Mouse (Mus musculus) ES-Bruce4 (cell line): Measurements from ENCODE around the gene Ttc6. TPM values are rescaled to one million over a fixed set of nuclear protein-coding genes. Genes with fewer than 3 reads are reported as not detected.

Source experiments
- H3K27ac ChIP-seq: 2 replicates; pipeline ENCODE4 v1.5.1; 2012; ENCODE audit warnings: low read length, inconsistent platforms; ENCODE audit not compliant: insufficient read depth
- H3K27me3 ChIP-seq: 2 replicates; pipeline ENCODE4 v1.6.1; 2012; ENCODE audit warnings: mild to moderate bottlenecking, low read length, inconsistent platforms; ENCODE audit not compliant: control insufficient read depth, poor library complexity, insufficient read depth, severe bottlenecking
- H3K36me3 ChIP-seq: 2 replicates; pipeline ENCODE4 v1.6.1; 2012; ENCODE audit warnings: inconsistent platforms, mild to moderate bottlenecking, low read length, moderate library complexity; ENCODE audit not compliant: control insufficient read depth, poor library complexity, insufficient read depth, severe bottlenecking
- H3K4me1 ChIP-seq: one replicate; pipeline ENCODE4 v1.8.1; 2011; ENCODE audit warnings: low read length; ENCODE audit not compliant: control insufficient read depth, insufficient read depth
- H3K4me3 ChIP-seq: 2 replicates; pipeline ENCODE4 v1.5.1; 2011; ENCODE audit warnings: low read depth, mild to moderate bottlenecking, low read length
- H3K9ac ChIP-seq: 2 replicates; pipeline ENCODE4 v1.6.1; 2012; ENCODE audit warnings: low read depth, mild to moderate bottlenecking, inconsistent platforms; ENCODE audit not compliant: poor library complexity, severe bottlenecking
- H3K9me3 ChIP-seq: replicated peaks from 2 replicates; pipeline ENCODE4 v1.6.1; 2012; ENCODE audit warnings: mild to moderate bottlenecking, low read length, inconsistent platforms; ENCODE audit not compliant: control insufficient read depth, poor library complexity, insufficient read depth, severe bottlenecking
- CTCF ChIP-seq: IDR thresholded peaks from one replicate; pipeline ENCODE4 v1.8.1; 2011; ENCODE audit warnings: low read depth, low read length
- EP300 ChIP-seq: IDR thresholded peaks from 2 replicates; pipeline ENCODE4 v1.6.1; 2011; ENCODE audit warnings: low read depth, low read length; ENCODE audit not compliant: insufficient read depth
- POLR2A ChIP-seq: IDR thresholded peaks from one replicate; pipeline ENCODE4 v1.8.1; 2011; ENCODE audit warnings: low read length; ENCODE audit not compliant: insufficient read depth
- polyA plus RNA-seq: library from polyadenylated mRNA; stranded (reverse); fragments of >200 nt; gene quantifications from 2 replicates; pipeline ENCODE4 v1.2.4, GENCODE M21; 2011; ENCODE audit warnings: low read depth; ENCODE audit not compliant: missing spikeins, insufficient read depth, insufficient read length

Ttc6 gene
- polyA plus RNA-seq, 1 experiment, result 0.22 TPM

GRCm38 (mm10) chr12:57552286-57552685 lies 11.6 kb upstream of the Ttc6 start:
- no peak for TF ChIP-seq CTCF
- TF ChIP-seq EP300, result no peak
- TF ChIP-seq POLR2A, result no peak
- H3K27ac ChIP-seq, result no peak overlapping the region
- H3K36me3 ChIP-seq, result no peaks in the 10 kb centered on the region
- peaks cover 21% of the 10 kb centered on the region for H3K27me3 ChIP-seq
- no peak overlapping the region for H3K4me3 ChIP-seq
- no peak overlapping the region for H3K9ac ChIP-seq
- H3K9me3 ChIP-seq, result no peaks in the 10 kb centered on the region
- no peaks in the 10 kb centered on the region for H3K4me1 ChIP-seq

- no peak overlapping the region for H3K9ac ChIP-seq
- no peaks in the 10 kb centered on the region for H3K4me1 ChIP-seq
- H3K27me3 ChIP-seq, result peaks cover 11% of the 10 kb centered on the region
- H3K36me3 ChIP-seq, result no peaks in the 10 kb centered on the region
- H3K9me3 ChIP-seq, result no peaks in the 10 kb centered on the region
- H3K4me3 ChIP-seq, result no peak overlapping the region
- no peak for TF ChIP-seq POLR2A
- no peak for TF ChIP-seq EP300
- no peak for TF ChIP-seq CTCF
- H3K27ac ChIP-seq, result no peak overlapping the region
Measured at GRCm38 (mm10) chr12:57554091-57554490, 9.8 kb upstream of the Ttc6 start.

GRCm38 (mm10) chr12:57571773-57572172 lies 7.9 kb downstream of the Ttc6 start:
- H3K9me3 ChIP-seq, result no peaks in the 10 kb centered on the region
- H3K27me3 ChIP-seq, result peaks cover 13% of the 10 kb centered on the region
- no peak overlapping the region for H3K27ac ChIP-seq
- no peaks in the 10 kb centered on the region for H3K36me3 ChIP-seq
- no peaks in the 10 kb centered on the region for H3K4me1 ChIP-seq
- TF ChIP-seq CTCF, result no peak
- TF ChIP-seq POLR2A, result no peak
- TF ChIP-seq EP300, result no peak
- H3K4me3 ChIP-seq, result no peak overlapping the region
- H3K9ac ChIP-seq, result no peak overlapping the region

GRCm38 (mm10) chr12:57572415-57572814 lies 8.5 kb downstream of the Ttc6 start:
- Histone ChIP-seq H3K4me3 (no peak overlapping the region), H3K27me3 (peaks cover 16% of the 10 kb centered on the region), H3K9ac (no peak overlapping the region), H3K36me3 (no peaks in the 10 kb centered on the region), H3K9me3 (no peaks in the 10 kb centered on the region), H3K4me1 (no peaks in the 10 kb centered on the region), H3K27ac (no peak overlapping the region)
- TF ChIP-seq CTCF (no peak), EP300 (no peak), POLR2A (no peak)

- H3K36me3 ChIP-seq, result no peaks in the 10 kb centered on the region
- H3K27ac ChIP-seq, result no peak overlapping the region
- H3K4me3 ChIP-seq, result peak overlapping the region; percentile 64
- H3K27me3 ChIP-seq, result peaks cover 16% of the 10 kb centered on the region
- H3K9me3 ChIP-seq, result no peaks in the 10 kb centered on the region
- peak overlapping the region; percentile 38 for H3K9ac ChIP-seq
- TF ChIP-seq POLR2A (no peak), CTCF (peak; percentile 56)
- no peaks in the 10 kb centered on the region for H3K4me1 ChIP-seq
Measured at GRCm38 (mm10) chr12:57575931-57576628, 12.2 kb downstream of the Ttc6 start.

- Histone ChIP-seq H3K4me3 (no peak overlapping the region), H3K36me3 (no peaks in the 10 kb centered on the region), H3K27ac (no peak overlapping the region), H3K9ac (no peak overlapping the region), H3K27me3 (no peaks in the 10 kb centered on the region), H3K9me3 (no peaks in the 10 kb centered on the region), H3K4me1 (no peaks in the 10 kb centered on the region)
- TF ChIP-seq CTCF, result no peak
- TF ChIP-seq EP300, result no peak
Measured at GRCm38 (mm10) chr12:57607624-57608023, 43.7 kb downstream of the Ttc6 start.
